Mouse (Mus musculus): Measurements from ENCODE around the gene Ube2u. TPM values are rescaled to one million over a fixed set of nuclear protein-coding genes. Genes with fewer than 3 reads are reported as not detected.

Gene Ube2u
- polyA plus RNA-seq, 1 experiment from 2014 or later = 0.40 TPM

- H3K4me1 ChIP-seq = peaks cover 15% of the 10 kb centered on the region
- peak overlapping the region; percentile 27 for H3K4me3 ChIP-seq
- no peaks in the 10 kb centered on the region for H3K36me3 ChIP-seq
- peak overlapping the region; percentile 32 for H3K27ac ChIP-seq
- H3K27me3 ChIP-seq = no peaks in the 10 kb centered on the region
- H3K9me3 ChIP-seq = no peaks in the 10 kb centered on the region
- H3K9ac ChIP-seq = peak overlapping the region; percentile 40; the same call in 1 of the 2 replicates
- 4% methylated on average over 21 of the region's 21 CpGs for WGBS
- ATAC-seq (ENCODE audit: insufficient number of reproducible peaks, insufficient read depth, low FRiP score, low TSS enrichment) = peak; percentile 59; the same call in 1 of the 2 replicates
- H3K4me2 ChIP-seq (replicated peaks) = peak overlapping the region; percentile 68
Measured at GRCm38 (mm10) chr4:100588236-100589206, 109.9 kb downstream of the Ube2u start.

GRCm38 (mm10) chr4:100595771-100596170 is 117.1 kb downstream of the Ube2u start:
- 92% methylated on average over 4 of the region's 4 CpGs for WGBS
- no peak overlapping the region for H3K4me2 ChIP-seq (replicated peaks)
- no peak for ATAC-seq (ENCODE audit: insufficient number of reproducible peaks, insufficient read depth, low FRiP score, low TSS enrichment)

GRCm38 (mm10) chr4:100596630-100597029 is 118.0 kb downstream of the Ube2u start:
- ATAC-seq (ENCODE audit: insufficient number of reproducible peaks, insufficient read depth, low FRiP score, low TSS enrichment) = no peak
- WGBS = 61% methylated on average over 5 of the region's 5 CpGs
- Histone ChIP-seq H3K4me3 (no peak overlapping the region), H3K27me3 (no peaks in the 10 kb centered on the region), H3K36me3 (no peaks in the 10 kb centered on the region), H3K4me1 (peaks cover 14% of the 10 kb centered on the region), H3K9ac (no peak overlapping the region), H3K4me2 (replicated peaks) (no peak overlapping the region; the same call in 1 of the 2 replicates), H3K27ac (0 out of 2 replicates have a peak overlapping the region, but pooled peaks have one; percentile 11), H3K9me3 (no peaks in the 10 kb centered on the region)

More at GRCm38 (mm10) chr4:100595771-100596170, 117.1 kb downstream of the Ube2u start:
- H3K27me3 ChIP-seq = no peaks in the 10 kb centered on the region
- H3K4me3 ChIP-seq = no peak overlapping the region
- H3K4me1 ChIP-seq = peaks cover 14% of the 10 kb centered on the region
- H3K9me3 ChIP-seq = no peaks in the 10 kb centered on the region
- H3K9ac ChIP-seq = no peak overlapping the region
- H3K36me3 ChIP-seq = no peaks in the 10 kb centered on the region
- no peak overlapping the region for H3K27ac ChIP-seq

GRCm38 (mm10) chr4:100597049-100597448 is 118.4 kb downstream of the Ube2u start:
- Histone ChIP-seq H3K9me3 (no peaks in the 10 kb centered on the region), H3K27me3 (no peaks in the 10 kb centered on the region), H3K4me2 (replicated peaks) (no peak overlapping the region; the same call in 1 of the 2 replicates), H3K9ac (no peak overlapping the region), H3K4me3 (no peak overlapping the region), H3K27ac (no peak overlapping the region), H3K36me3 (no peaks in the 10 kb centered on the region), H3K4me1 (peaks cover 14% of the 10 kb centered on the region)
- ATAC-seq (ENCODE audit: insufficient number of reproducible peaks, insufficient read depth, low FRiP score, low TSS enrichment) = no peak
- WGBS = 49% methylated on average over 4 of the region's 4 CpGs

Data from embryonic facial prominence, embryonic 12.5 days (tissue).